Mouse (Mus musculus) T-helper 1 cell (primary cell): Measurements from ENCODE around the gene Dchs2.

Source experiments
- in situ Hi-C: fragments of 300-600 bp; cut with MboI, MseI; formaldehyde crosslinking; loops from one replicate; pipeline ENCODE4 v1.15.1; 2025; ENCODE audit warnings: high pct_unique_total_duplicates

The Dchs2 gene

GRCm38 (mm10) chr3:83251899-83252298, 124.2 kb downstream of the Dchs2 start:
- in situ Hi-C loops = no loop called here

- in situ Hi-C loops = no loop called here
Measured at GRCm38 (mm10) chr3:83259421-83259820, 131.7 kb downstream of the Dchs2 start.

GRCm38 (mm10) chr3:83266009-83266408, 138.3 kb downstream of the Dchs2 start:
- in situ Hi-C loops = no loop called here

- in situ Hi-C loops = loop anchor here (5.0 kb wide), 1 partner anchor 273 kb away; no protein-coding TSS in a partner anchor
Measured at GRCm38 (mm10) chr3:83270228-83270627, 142.5 kb downstream of the Dchs2 start.

GRCm38 (mm10) chr3:83270982-83271381, 143.2 kb downstream of the Dchs2 start:
- in situ Hi-C loops = loop anchor here (5.0 kb wide), 1 partner anchor 274 kb away; no protein-coding TSS in a partner anchor

- in situ Hi-C loops = loop anchor here (5.0 kb wide), 1 partner anchor 276 kb away; no protein-coding TSS in a partner anchor
Measured at GRCm38 (mm10) chr3:83273555-83274244, 146.0 kb downstream of the Dchs2 start.

GRCm38 (mm10) chr3:83275703-83276102, 148.0 kb downstream of the Dchs2 start:
- in situ Hi-C loops = no loop called here

- in situ Hi-C loops = no loop called here
Measured at GRCm38 (mm10) chr3:83283882-83284281, 156.1 kb downstream of the Dchs2 start.

- in situ Hi-C loops = no loop called here
Measured at GRCm38 (mm10) chr3:83286975-83287405, 159.2 kb downstream of the Dchs2 start.

- in situ Hi-C loops = no loop called here
Measured at GRCm38 (mm10) chr3:83288118-83288840, 160.5 kb downstream of the Dchs2 start.

- in situ Hi-C loops = no loop called here
Measured at GRCm38 (mm10) chr3:83290482-83290881, 162.7 kb downstream of the Dchs2 start.

GRCm38 (mm10) chr3:83290953-83291352, 163.2 kb downstream of the Dchs2 start:
- in situ Hi-C loops = no loop called here

GRCm38 (mm10) chr3:83299783-83300382, 172.1 kb downstream of the Dchs2 start:
- in situ Hi-C loops = no loop called here

GRCm38 (mm10) chr3:83303876-83304275, 176.1 kb downstream of the Dchs2 start:
- in situ Hi-C loops = no loop called here

GRCm38 (mm10) chr3:83345928-83346327, 218.2 kb downstream of the Dchs2 start:
- in situ Hi-C loops = no loop called here

GRCm38 (mm10) chr3:83368500-83369068, 240.8 kb downstream of the Dchs2 start:
- in situ Hi-C loops = no loop called here

GRCm38 (mm10) chr3:83369871-83370270, 242.1 kb downstream of the Dchs2 start:
- in situ Hi-C loops = no loop called here

GRCm38 (mm10) chr3:83374333-83374732, 246.6 kb downstream of the Dchs2 start:
- in situ Hi-C loops = no loop called here

GRCm38 (mm10) chr3:83376834-83377233, 249.1 kb downstream of the Dchs2 start:
- in situ Hi-C loops = no loop called here
